Mouse (Mus musculus) E14TG2a.4 (cell line): ENCODE results near the gene Myf6.

Source experiments
- H3K27me3 ChIP-seq: 2 replicates; pipeline ENCODE4 v1.6.1; 2014; ENCODE audit warnings: low read length, control low read depth; ENCODE audit not compliant: insufficient read depth
- H3K36me3 ChIP-seq: 2 replicates; pipeline ENCODE4 v1.6.1; 2014; ENCODE audit warnings: low read length, control low read depth; ENCODE audit not compliant: insufficient read depth
- H3K4me1 ChIP-seq: replicated peaks from 2 replicates; pipeline ENCODE4 v1.6.1; 2014; ENCODE audit warnings: low read depth, low read length, control low read depth
- H3K4me3 ChIP-seq: replicated peaks from 2 replicates; pipeline ENCODE4 v1.5.1; 2014; ENCODE audit warnings: mild to moderate bottlenecking, low read length
- H3K9me3 ChIP-seq: 2 replicates; pipeline ENCODE4 v1.6.1; 2014; ENCODE audit warnings: low read length, control low read depth
- CTCF ChIP-seq: conservative IDR thresholded peaks from 2 replicates; pipeline ENCODE4 v1.5.1; 2014; ENCODE audit warnings: low read length
- NANOG ChIP-seq: IDR thresholded peaks from 2 replicates; pipeline ENCODE4 v1.6.1; 2014; ENCODE audit warnings: borderline replicate concordance, low read length, mixed read lengths
- POU5F1 ChIP-seq: IDR thresholded peaks from 2 replicates; pipeline ENCODE4 v1.6.1; 2014; ENCODE audit warnings: low read length, borderline replicate concordance

Gene Myf6

DNA sequence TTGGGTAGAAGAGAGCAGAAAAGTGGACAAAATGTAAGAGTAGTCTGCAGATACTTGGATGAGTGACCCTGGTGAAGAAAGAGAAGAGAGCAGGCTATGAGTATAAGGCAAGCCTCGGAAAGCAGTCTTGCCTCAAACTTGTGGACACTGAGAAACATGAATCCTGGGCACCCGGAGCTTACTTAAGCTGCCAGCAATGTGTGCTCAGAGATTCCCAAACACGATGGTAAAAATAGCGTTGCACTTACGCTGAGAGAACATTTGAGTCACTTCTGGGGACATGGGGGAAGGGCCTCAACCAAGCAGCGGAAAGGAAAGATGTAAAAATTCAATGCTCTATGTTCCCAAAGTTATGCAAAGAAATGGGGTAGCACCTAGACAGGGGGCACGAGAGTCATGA is 5.1 kb upstream of the Myf6 start:
- H3K27me3 ChIP-seq = peaks cover under 1% of the 10 kb centered on the region
- H3K36me3 ChIP-seq = no peaks in the 10 kb centered on the region
- TF ChIP-seq CTCF (no peak), NANOG (no peak), POU5F1 (no peak)
- no peaks in the 10 kb centered on the region for H3K9me3 ChIP-seq
- H3K4me1 ChIP-seq = no peaks in the 10 kb centered on the region
- no peak overlapping the region for H3K4me3 ChIP-seq

DNA sequence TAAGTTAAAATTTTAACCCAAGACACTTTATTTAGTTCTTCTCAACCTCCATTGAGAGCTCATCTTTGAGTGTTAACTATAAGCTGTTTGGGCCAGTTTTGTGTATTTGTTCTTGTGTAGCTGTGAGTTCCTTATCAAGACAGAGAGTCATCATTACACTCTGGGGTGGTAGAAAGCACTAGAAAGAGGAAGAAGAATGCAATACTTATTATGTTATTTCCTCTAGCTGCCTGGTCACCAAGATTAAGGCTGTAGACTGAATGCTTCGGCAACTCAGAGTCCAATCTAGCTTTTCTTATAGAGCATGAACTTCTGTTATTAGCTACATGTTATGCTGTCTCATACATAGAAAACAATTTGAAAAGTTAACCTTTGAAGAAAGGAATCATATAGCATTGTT is 1.9 kb upstream of the Myf6 start:
- TF ChIP-seq CTCF (no peak), NANOG (no peak), POU5F1 (no peak)

DNA sequence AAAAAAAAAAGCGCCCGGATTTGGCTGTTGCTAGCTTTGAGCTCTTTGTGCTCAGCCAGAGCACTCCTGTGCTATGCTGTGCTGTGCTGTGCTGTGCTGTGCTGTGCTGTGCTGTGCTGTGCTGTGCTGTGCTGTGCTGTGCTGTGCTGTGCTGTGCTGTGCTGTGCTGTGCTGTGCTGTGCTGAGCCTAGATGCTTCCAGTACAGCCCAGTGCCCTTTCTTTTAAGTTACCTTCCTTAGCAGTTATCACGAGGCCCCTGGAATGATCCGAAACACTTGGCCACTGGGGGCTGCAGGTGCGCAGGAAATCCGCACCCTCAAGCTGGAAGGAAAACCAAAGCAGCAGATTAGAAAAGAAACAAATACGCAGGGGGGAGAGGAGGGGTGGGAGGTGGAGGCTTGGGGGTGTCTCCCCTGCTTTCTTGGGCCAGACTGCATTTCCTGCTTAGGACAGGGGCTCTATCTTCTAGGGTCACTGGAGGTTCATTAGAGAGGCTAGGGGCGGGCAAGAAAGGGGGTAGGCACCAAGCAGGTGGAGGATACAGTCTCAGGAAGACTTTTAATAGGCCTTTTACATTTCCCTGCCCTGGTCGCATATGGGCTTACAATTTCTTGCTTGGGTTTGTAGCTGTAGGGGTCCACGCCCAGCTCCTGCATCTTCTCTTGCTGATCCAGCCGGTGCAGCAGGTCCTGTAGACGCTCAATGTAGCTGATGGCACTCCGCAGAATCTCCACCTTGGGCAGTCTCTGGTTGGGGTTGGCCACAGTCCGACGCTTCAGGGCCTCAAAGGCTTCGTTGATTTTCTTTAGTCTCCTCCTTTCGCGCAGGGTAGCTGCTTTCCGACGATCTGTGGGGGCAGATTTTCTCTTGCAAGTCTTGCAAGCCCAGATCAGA is 710 bp downstream of the Myf6 start:
- H3K27me3 ChIP-seq = peaks cover 13% of the 10 kb centered on the region

More for the DNA sequence above, 1.9 kb upstream of the Myf6 start:
- H3K4me1 ChIP-seq = peaks cover 12% of the 10 kb centered on the region
- H3K4me3 ChIP-seq = no peak overlapping the region
- no peaks in the 10 kb centered on the region for H3K36me3 ChIP-seq
- no peaks in the 10 kb centered on the region for H3K9me3 ChIP-seq
- H3K27me3 ChIP-seq = peaks cover 13% of the 10 kb centered on the region

DNA sequence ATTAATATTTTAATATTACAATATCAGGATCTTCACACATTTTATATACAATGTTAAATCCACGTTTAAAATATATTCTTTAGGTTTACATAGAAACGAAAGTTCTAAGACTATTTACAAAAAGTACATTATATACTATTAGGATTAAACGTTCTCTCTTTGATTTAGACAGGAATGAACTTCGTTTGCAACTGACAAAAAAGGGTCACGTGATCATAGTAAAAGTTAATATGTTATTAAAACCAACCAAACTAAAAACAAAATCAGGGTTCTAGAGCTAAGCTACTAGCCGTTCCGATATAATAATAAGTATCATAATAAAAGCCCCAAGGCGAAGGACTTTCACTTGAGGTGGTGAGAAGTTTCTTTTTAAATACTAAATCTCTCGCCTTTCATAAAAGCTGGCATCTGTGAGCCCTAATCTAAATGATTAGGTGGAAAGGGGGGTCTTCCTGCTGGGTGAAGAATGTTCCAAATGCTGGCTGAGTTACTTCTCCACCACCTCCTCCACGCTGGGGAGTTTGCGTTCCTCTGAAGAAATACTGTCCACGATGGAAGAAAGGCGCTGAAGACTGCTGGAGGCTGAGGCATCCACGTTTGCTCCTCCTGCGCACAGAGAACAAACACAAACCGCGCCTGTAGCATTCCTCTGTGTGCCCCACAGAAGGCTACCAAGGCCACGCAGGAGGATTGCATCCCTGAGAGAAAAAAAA is 1.5 kb downstream of the Myf6 start:
- H3K4me1 ChIP-seq = peaks cover 27% of the 10 kb centered on the region
- H3K4me3 ChIP-seq = no peak overlapping the region
- no peaks in the 10 kb centered on the region for H3K36me3 ChIP-seq
- no peaks in the 10 kb centered on the region for H3K9me3 ChIP-seq
- peaks cover 13% of the 10 kb centered on the region for H3K27me3 ChIP-seq
- no peak for TF ChIP-seq NANOG
- no peak for TF ChIP-seq POU5F1
- TF ChIP-seq CTCF = no peak

More for the DNA sequence above, 710 bp downstream of the Myf6 start:
- TF ChIP-seq NANOG (no peak), CTCF (no peak), POU5F1 (no peak)
- Histone ChIP-seq H3K4me1 (peaks cover 19% of the 10 kb centered on the region), H3K4me3 (0 out of 2 replicates have a peak overlapping the region, but pooled peaks have one; percentile 3), H3K9me3 (no peaks in the 10 kb centered on the region), H3K36me3 (no peaks in the 10 kb centered on the region)

DNA sequence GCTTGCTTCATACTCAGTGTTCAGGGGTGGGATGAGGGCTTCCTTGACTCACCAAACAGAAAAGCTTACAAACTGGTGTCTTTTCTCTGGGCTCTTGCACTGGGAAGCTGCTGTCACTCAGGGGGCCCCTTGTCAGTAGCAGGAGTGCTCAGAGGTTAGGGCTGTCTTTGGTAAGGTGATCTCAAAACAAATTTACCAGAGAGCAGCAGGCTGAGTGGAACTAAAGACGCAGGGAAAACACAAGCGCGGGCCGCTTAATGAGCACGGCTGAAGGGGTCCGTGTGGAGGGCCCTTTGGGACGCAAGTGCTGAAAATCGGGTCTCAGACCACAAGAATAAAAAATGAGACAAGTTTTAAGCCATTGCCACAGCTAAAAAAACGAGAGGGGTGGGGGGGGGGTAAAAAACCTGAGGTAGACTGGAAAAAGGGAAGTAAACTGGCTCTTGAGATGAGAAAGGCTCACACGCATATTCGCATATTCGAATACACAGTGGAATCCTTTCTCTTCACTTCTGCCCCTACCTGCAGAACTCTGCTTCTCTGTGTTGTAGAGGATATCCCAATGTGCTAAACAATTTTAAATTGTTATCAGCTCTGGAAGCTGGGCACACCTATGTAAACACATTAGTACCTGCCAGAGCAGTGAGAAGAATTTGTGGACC is 5.8 kb downstream of the Myf6 start:
- H3K27me3 ChIP-seq = peaks cover 16% of the 10 kb centered on the region; the same call in 1 of the 2 replicates
- H3K4me3 ChIP-seq = no peak overlapping the region
- no peaks in the 10 kb centered on the region for H3K9me3 ChIP-seq
- H3K4me1 ChIP-seq = peaks cover 32% of the 10 kb centered on the region
- no peaks in the 10 kb centered on the region for H3K36me3 ChIP-seq
- TF ChIP-seq POU5F1 (peak; percentile 96), NANOG (no peak)

DNA sequence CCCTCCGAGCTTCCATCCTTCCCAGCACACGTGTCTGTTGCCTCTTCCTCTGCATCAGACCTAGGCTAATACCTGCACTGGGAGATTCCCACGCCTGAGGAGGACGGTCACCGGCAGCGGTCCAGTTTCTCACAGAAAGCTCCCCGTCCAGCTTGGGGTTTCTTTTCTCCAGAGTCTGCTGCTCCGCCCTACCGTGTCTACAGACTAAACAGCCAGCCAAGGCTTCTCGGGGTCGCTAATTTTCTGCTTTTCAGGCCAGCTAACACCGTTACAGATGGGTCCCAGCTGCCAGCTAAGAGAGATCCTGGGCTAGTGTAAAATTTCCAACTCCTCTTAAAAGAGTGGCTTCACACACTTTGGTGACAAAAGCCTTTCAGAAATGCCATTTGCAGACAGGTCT is 7.8 kb downstream of the Myf6 start:
- no peaks in the 10 kb centered on the region for H3K36me3 ChIP-seq
- no peaks in the 10 kb centered on the region for H3K9me3 ChIP-seq
- H3K4me3 ChIP-seq = no peak overlapping the region
- H3K27me3 ChIP-seq = peaks cover 14% of the 10 kb centered on the region; the same call in 1 of the 2 replicates
- peaks cover 27% of the 10 kb centered on the region for H3K4me1 ChIP-seq
- TF ChIP-seq CTCF (no peak), NANOG (no peak), POU5F1 (no peak)

DNA sequence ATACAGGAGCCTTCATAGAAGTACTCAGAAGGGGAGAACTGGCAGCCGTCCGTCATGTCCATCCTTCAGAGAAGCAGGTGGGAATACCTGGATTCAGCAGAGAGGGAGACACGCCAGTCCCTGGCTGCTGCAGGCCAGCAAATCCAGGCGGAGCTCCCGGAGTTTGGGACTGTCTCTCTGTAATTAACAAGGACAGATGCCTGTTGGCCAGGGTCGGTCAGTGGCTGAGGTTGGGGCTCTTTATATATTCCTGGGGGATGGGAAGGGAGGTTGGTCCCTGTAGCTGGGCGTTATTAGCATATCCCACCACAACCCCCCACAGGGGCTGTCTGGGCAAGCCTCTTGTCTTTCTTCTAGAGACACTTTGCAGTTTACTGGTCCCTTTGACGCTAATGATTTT is 8.7 kb downstream of the Myf6 start, which contains the start of gene Myf5:
TSS of gene Myf5 (minus strand) at position 265 of the 400 bp plus-strand sequence.
- Histone ChIP-seq H3K9me3 (no peaks in the 10 kb centered on the region), H3K4me1 (peaks cover 27% of the 10 kb centered on the region), H3K27me3 (peaks cover 11% of the 10 kb centered on the region; the same call in 1 of the 2 replicates), H3K4me3 (no peak within 1 kb of the TSS), H3K36me3 (no peaks in the 10 kb centered on the region)
- TF ChIP-seq POU5F1 (no peak), CTCF (no peak), NANOG (no peak)

DNA sequence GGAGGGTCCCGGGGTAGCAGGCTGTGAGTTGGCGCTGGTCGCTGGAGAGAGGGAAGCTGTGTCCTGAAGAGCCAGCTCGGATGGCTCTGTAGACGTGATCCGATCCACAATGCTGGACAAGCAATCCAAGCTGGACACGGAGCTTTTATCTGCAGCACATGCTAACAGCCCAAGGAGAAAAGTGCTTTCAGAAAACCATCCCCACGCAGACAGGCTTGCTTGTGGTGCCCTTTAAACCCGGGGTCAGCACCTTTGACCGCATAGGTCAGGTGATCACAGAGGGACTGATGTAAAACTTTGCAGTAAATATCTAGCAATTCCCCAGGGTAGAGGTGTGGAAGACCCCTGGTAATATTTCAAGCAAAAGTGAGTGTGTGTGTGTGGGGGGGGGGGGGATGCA is 10.5 kb downstream of the Myf6 start:
- H3K4me1 ChIP-seq = peaks cover 22% of the 10 kb centered on the region
- TF ChIP-seq POU5F1 (no peak), NANOG (no peak), CTCF (no peak)
- H3K27me3 ChIP-seq = peaks cover 11% of the 10 kb centered on the region; the same call in 1 of the 2 replicates
- no peaks in the 10 kb centered on the region for H3K36me3 ChIP-seq
- no peaks in the 10 kb centered on the region for H3K9me3 ChIP-seq
- no peak overlapping the region for H3K4me3 ChIP-seq
